Mouse (Mus musculus) erythroblast, embryonic 14.5 days (primary cell): Measurements from ENCODE around the gene Rragd.

Source experiments
- GATA1 ChIP-seq: IDR thresholded peaks from 2 replicates; pipeline ENCODE4 v1.6.1; 2012; ENCODE audit warnings: low read length, inconsistent platforms, mixed read lengths
- TAL1 ChIP-seq: IDR thresholded peaks from 3 replicates; pipeline ENCODE4 v1.6.1; 2012; ENCODE audit warnings: low read length, inconsistent platforms, mixed read lengths

GRCm38 (mm10) chr4:32951035-32951940 is 31.5 kb upstream of the Rragd start:
- no peak for TF ChIP-seq TAL1
- TF ChIP-seq GATA1: no peak
